Mouse (Mus musculus) forebrain, embryonic 10.5 days (tissue): ENCODE data around the gene Slc8a1. TPM values are rescaled to one million over a fixed set of nuclear protein-coding genes. Genes with fewer than 3 reads are reported as not detected.

Source experiments
- DNase-seq: peaks from one replicate; pipeline ENCODE4 v3.0.0-alpha.2; 2017; ENCODE audit warnings: low spot score; ENCODE audit errors: extremely low spot score
- H3K27ac ChIP-seq: fragments of 300-500 bp; sonication (generic); 2 replicates; pipeline ENCODE4 v1.5.1; 2016; ENCODE audit warnings: mild to moderate bottlenecking
- H3K27me3 ChIP-seq: fragments of 300-500 bp; sonication (generic); 2 replicates; pipeline ENCODE4 v1.6.1; 2016; ENCODE audit warnings: mild to moderate bottlenecking; ENCODE audit not compliant: poor library complexity, severe bottlenecking
- H3K36me3 ChIP-seq: fragments of 300-500 bp; sonication (generic); replicated peaks from 2 replicates; pipeline ENCODE4 v1.6.1; 2016; ENCODE audit warnings: mild to moderate bottlenecking, moderate library complexity
- H3K4me1 ChIP-seq: fragments of 300-500 bp; sonication (generic); 2 replicates; pipeline ENCODE4 v1.6.1; 2016
- H3K4me3 ChIP-seq: fragments of 300-500 bp; sonication (generic); 2 replicates; pipeline ENCODE4 v1.5.1; 2016; ENCODE audit warnings: mild to moderate bottlenecking, moderate library complexity
- H3K9me3 ChIP-seq: fragments of 300-500 bp; sonication (generic); 2 replicates; pipeline ENCODE4 v1.6.1; 2016; ENCODE audit warnings: mild to moderate bottlenecking, moderate library complexity
- WGBS: fragments of 180-500 bp; shearing (Covaris S2); methylation state at CpG from one replicate; pipeline ENCODE4 v1.1.7; 2016; 5-methylcytosine and 5-hydroxymethylcytosine counted together
- polyA plus RNA-seq: library from polyadenylated mRNA; unstranded; fragments of >200 nt; fragmentation: Nextera tagmentation; extraction: Ambion mirVana; gene quantifications from 2 replicates; pipeline ENCODE4 v1.2.1, GENCODE M21; 2016

The Slc8a1 gene
- polyA plus RNA-seq, 1 experiment from 2014 or later: 0.69 TPM

GRCm38 (mm10) chr17:81666551-81666950, 71.6 kb downstream of the Slc8a1 start:
- no peaks in the 10 kb centered on the region for H3K9me3 ChIP-seq
- H3K4me1 ChIP-seq: peaks cover 30% of the 10 kb centered on the region
- no peak overlapping the region for H3K27ac ChIP-seq
- H3K36me3 ChIP-seq: no peaks in the 10 kb centered on the region
- no peak for DNase-seq
- 40% methylated on average over 2 of the region's 2 CpGs for WGBS
- H3K27me3 ChIP-seq: peaks cover 31% of the 10 kb centered on the region
- H3K4me3 ChIP-seq: no peak overlapping the region

GRCm38 (mm10) chr17:81664916-81665315, 73.3 kb downstream of the Slc8a1 start:
- no peak for DNase-seq
- H3K27ac ChIP-seq: no peak overlapping the region
- 85% methylated on average over 4 of the region's 4 CpGs for WGBS
- peaks cover 16% of the 10 kb centered on the region for H3K27me3 ChIP-seq
- H3K9me3 ChIP-seq: no peaks in the 10 kb centered on the region
- H3K4me3 ChIP-seq: no peak overlapping the region
- H3K36me3 ChIP-seq: no peaks in the 10 kb centered on the region
- peaks cover 16% of the 10 kb centered on the region for H3K4me1 ChIP-seq

- no peak for DNase-seq
- Histone ChIP-seq H3K27ac (no peak overlapping the region), H3K27me3 (no peaks in the 10 kb centered on the region), H3K9me3 (no peaks in the 10 kb centered on the region), H3K36me3 (no peaks in the 10 kb centered on the region), H3K4me3 (no peak overlapping the region), H3K4me1 (no peaks in the 10 kb centered on the region)
- 90% methylated on average over 1 of the region's 1 CpGs for WGBS
Measured at GRCm38 (mm10) chr17:81657828-81658227, 80.3 kb downstream of the Slc8a1 start.

GRCm38 (mm10) chr17:81654548-81654947, 83.6 kb downstream of the Slc8a1 start:
- H3K36me3 ChIP-seq: no peaks in the 10 kb centered on the region
- H3K27ac ChIP-seq: no peak overlapping the region
- no peaks in the 10 kb centered on the region for H3K4me1 ChIP-seq
- H3K4me3 ChIP-seq: no peak overlapping the region
- 91% methylated on average over 2 of the region's 2 CpGs for WGBS
- DNase-seq: no peak
- H3K27me3 ChIP-seq: no peaks in the 10 kb centered on the region
- H3K9me3 ChIP-seq: no peaks in the 10 kb centered on the region

GRCm38 (mm10) chr17:81652958-81653357, 85.2 kb downstream of the Slc8a1 start:
- Histone ChIP-seq H3K9me3 (no peaks in the 10 kb centered on the region), H3K27ac (no peak overlapping the region), H3K4me1 (no peaks in the 10 kb centered on the region), H3K27me3 (no peaks in the 10 kb centered on the region), H3K4me3 (no peak overlapping the region), H3K36me3 (peaks cover 5% of the 10 kb centered on the region; the same call in 1 of the 2 replicates)
- 67% methylated on average over 1 of the region's 1 CpGs for WGBS
- DNase-seq: no peak

GRCm38 (mm10) chr17:81636822-81637221, 101.4 kb downstream of the Slc8a1 start:
- Histone ChIP-seq H3K9me3 (no peaks in the 10 kb centered on the region), H3K4me1 (no peaks in the 10 kb centered on the region), H3K27ac (no peak overlapping the region), H3K27me3 (no peaks in the 10 kb centered on the region), H3K36me3 (no peaks in the 10 kb centered on the region), H3K4me3 (no peak overlapping the region)
- no peak for DNase-seq
- 85% methylated on average over 2 of the region's 2 CpGs for WGBS

GRCm38 (mm10) chr17:81630471-81630870, 107.7 kb downstream of the Slc8a1 start:
- H3K4me3 ChIP-seq: no peak overlapping the region
- H3K36me3 ChIP-seq: no peaks in the 10 kb centered on the region
- 78% methylated on average over 2 of the region's 2 CpGs for WGBS
- no peak for DNase-seq
- no peaks in the 10 kb centered on the region for H3K4me1 ChIP-seq
- H3K27me3 ChIP-seq: no peaks in the 10 kb centered on the region
- no peaks in the 10 kb centered on the region for H3K9me3 ChIP-seq
- no peak overlapping the region for H3K27ac ChIP-seq

- WGBS: 65% methylated on average over 2 of the region's 2 CpGs
Measured at GRCm38 (mm10) chr17:81621188-81621644, 117.0 kb downstream of the Slc8a1 start.

GRCm38 (mm10) chr17:81618461-81618860, 119.7 kb downstream of the Slc8a1 start:
- H3K27me3 ChIP-seq: no peaks in the 10 kb centered on the region
- no peak for DNase-seq
- no peaks in the 10 kb centered on the region for H3K9me3 ChIP-seq
- no peaks in the 10 kb centered on the region for H3K4me1 ChIP-seq
- no peaks in the 10 kb centered on the region for H3K36me3 ChIP-seq
- no peak overlapping the region for H3K4me3 ChIP-seq
- 91% methylated on average over 5 of the region's 5 CpGs for WGBS
- no peak overlapping the region for H3K27ac ChIP-seq

More at GRCm38 (mm10) chr17:81621188-81621644, 117.0 kb downstream of the Slc8a1 start:
- Histone ChIP-seq H3K4me1 (no peaks in the 10 kb centered on the region), H3K36me3 (no peaks in the 10 kb centered on the region), H3K9me3 (no peaks in the 10 kb centered on the region), H3K27ac (no peak overlapping the region), H3K27me3 (no peaks in the 10 kb centered on the region), H3K4me3 (no peak overlapping the region)
- no peak for DNase-seq

- H3K27ac ChIP-seq: no peak overlapping the region
- no peaks in the 10 kb centered on the region for H3K4me1 ChIP-seq
- no peak for DNase-seq
- H3K4me3 ChIP-seq: no peak overlapping the region
- H3K9me3 ChIP-seq: no peaks in the 10 kb centered on the region
- 95% methylated on average over 4 of the region's 4 CpGs for WGBS
- no peaks in the 10 kb centered on the region for H3K27me3 ChIP-seq
- H3K36me3 ChIP-seq: no peaks in the 10 kb centered on the region
Measured at GRCm38 (mm10) chr17:81616326-81616725, 121.9 kb downstream of the Slc8a1 start.

GRCm38 (mm10) chr17:81615391-81615790, 122.8 kb downstream of the Slc8a1 start:
- WGBS: 90% methylated on average over 8 of the region's 8 CpGs
- DNase-seq: no peak
- no peaks in the 10 kb centered on the region for H3K27me3 ChIP-seq
- H3K36me3 ChIP-seq: no peaks in the 10 kb centered on the region
- H3K27ac ChIP-seq: no peak overlapping the region
- H3K9me3 ChIP-seq: no peaks in the 10 kb centered on the region
- no peaks in the 10 kb centered on the region for H3K4me1 ChIP-seq
- H3K4me3 ChIP-seq: no peak overlapping the region

GRCm38 (mm10) chr17:81607515-81607914, 130.7 kb downstream of the Slc8a1 start:
- WGBS: 87% methylated on average over 3 of the region's 3 CpGs
- Histone ChIP-seq H3K27me3 (no peaks in the 10 kb centered on the region), H3K4me3 (no peak overlapping the region), H3K36me3 (no peaks in the 10 kb centered on the region), H3K4me1 (no peaks in the 10 kb centered on the region), H3K27ac (no peak overlapping the region), H3K9me3 (no peaks in the 10 kb centered on the region)
- no peak for DNase-seq

- H3K4me3 ChIP-seq: no peak overlapping the region
- no peak overlapping the region for H3K27ac ChIP-seq
- no peaks in the 10 kb centered on the region for H3K27me3 ChIP-seq
- no peaks in the 10 kb centered on the region for H3K4me1 ChIP-seq
- no peaks in the 10 kb centered on the region for H3K9me3 ChIP-seq
- WGBS: 94% methylated on average over 2 of the region's 2 CpGs
- no peak for DNase-seq
- H3K36me3 ChIP-seq: no peaks in the 10 kb centered on the region
Measured at GRCm38 (mm10) chr17:81606084-81606483, 132.1 kb downstream of the Slc8a1 start.

- 61% methylated on average over 4 of the region's 4 CpGs for WGBS
Measured at GRCm38 (mm10) chr17:81605219-81605660, 132.9 kb downstream of the Slc8a1 start.

More at GRCm38 (mm10) chr17:81605219-81605660, 132.9 kb downstream of the Slc8a1 start:
- Histone ChIP-seq H3K27me3 (no peaks in the 10 kb centered on the region), H3K4me1 (no peaks in the 10 kb centered on the region), H3K9me3 (no peaks in the 10 kb centered on the region), H3K36me3 (no peaks in the 10 kb centered on the region), H3K4me3 (no peak overlapping the region), H3K27ac (no peak overlapping the region)
- DNase-seq: no peak
